Mouse (Mus musculus) lung, adult 2 months (tissue): Measurements from ENCODE around the gene Kctd20.

ENCODE experiments used
- CTCF ChIP-seq: fragments of 200-500 bp; IDR thresholded peaks from 2 replicates; pipeline ENCODE4 v1.5.1; 2011; ENCODE audit warnings: mild to moderate bottlenecking, low read length, control low read depth; ENCODE audit not compliant: insufficient read depth
- POLR2A ChIP-seq: fragments of 200-500 bp; IDR thresholded peaks from 2 replicates; pipeline ENCODE4 v1.6.1; 2011; ENCODE audit warnings: low read depth, mild to moderate bottlenecking, control low read depth, low read length, borderline replicate concordance; ENCODE audit errors: extremely low read depth

DNA sequence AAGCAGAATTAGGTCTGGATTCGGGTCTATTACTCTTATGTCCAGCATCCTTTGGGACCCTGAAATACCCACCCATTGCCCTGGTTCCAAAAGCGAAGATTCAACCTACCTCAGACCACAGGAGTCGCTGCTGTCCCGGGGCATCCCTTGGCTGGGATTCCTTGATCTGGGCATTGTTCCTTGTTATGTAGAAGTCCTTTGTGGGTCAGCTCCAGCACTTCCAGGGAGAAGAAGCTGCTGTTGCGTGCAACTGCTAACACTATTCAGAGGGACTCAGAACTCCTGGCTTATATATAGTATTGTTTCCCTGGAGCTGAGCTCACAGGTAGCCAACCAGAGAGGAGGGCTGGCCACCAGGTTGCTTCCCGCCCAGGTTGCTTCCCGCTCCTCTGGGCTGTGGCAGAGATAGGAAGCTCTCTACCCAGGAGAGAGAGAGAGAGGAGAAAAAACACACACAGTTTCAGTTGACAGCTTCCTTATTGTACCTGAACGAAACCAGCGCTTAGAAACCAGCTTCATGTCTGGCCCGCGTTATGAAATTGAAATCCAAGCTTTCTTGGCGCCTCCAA, 36.6 kb upstream of the Kctd20 start, which contains the start of gene 4930539E08Rik:
- no peak for TF ChIP-seq CTCF
- TF ChIP-seq POLR2A, result no peak
